Mouse (Mus musculus): ENCODE measurements around the gene Soga1. TPM values are rescaled to one million over a fixed set of nuclear protein-coding genes. Genes with fewer than 3 reads are reported as not detected.

The Soga1 gene
- polyA plus RNA-seq, 1 experiment from 2014 or later = 5.0 TPM

DNA sequence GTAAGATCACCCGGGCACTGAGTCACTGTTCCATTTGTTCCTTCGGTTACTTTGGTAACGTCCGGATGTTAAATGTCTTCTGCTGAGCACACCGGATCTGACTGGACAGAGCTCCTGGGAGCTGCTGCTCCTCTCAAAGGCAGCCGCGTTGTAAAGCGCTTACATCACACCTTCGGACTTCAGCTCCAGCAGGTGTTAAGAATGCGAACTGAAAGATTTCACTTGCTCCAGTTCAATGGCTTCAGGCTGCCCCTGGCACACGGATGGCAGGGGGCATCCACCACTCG is 21.2 kb upstream of the Soga1 start:
- H3K4me3 ChIP-seq (replicated peaks) = no peak overlapping the region
- no peak overlapping the region for H3K9ac ChIP-seq (replicated peaks)
- WGBS = 83% methylated on average over 12 of the region's 12 CpGs
- no peak overlapping the region for H3K27ac ChIP-seq
- no peak for ATAC-seq (ENCODE audit: insufficient number of reproducible peaks, insufficient read depth, low FRiP score, low TSS enrichment, low read depth)
- H3K4me2 ChIP-seq = no peak overlapping the region
- no peaks in the 10 kb centered on the region for H3K27me3 ChIP-seq
- H3K4me1 ChIP-seq (replicated peaks) = no peaks in the 10 kb centered on the region
- H3K36me3 ChIP-seq = peaks cover 75% of the 10 kb centered on the region
- no peaks in the 10 kb centered on the region for H3K9me3 ChIP-seq

DNA sequence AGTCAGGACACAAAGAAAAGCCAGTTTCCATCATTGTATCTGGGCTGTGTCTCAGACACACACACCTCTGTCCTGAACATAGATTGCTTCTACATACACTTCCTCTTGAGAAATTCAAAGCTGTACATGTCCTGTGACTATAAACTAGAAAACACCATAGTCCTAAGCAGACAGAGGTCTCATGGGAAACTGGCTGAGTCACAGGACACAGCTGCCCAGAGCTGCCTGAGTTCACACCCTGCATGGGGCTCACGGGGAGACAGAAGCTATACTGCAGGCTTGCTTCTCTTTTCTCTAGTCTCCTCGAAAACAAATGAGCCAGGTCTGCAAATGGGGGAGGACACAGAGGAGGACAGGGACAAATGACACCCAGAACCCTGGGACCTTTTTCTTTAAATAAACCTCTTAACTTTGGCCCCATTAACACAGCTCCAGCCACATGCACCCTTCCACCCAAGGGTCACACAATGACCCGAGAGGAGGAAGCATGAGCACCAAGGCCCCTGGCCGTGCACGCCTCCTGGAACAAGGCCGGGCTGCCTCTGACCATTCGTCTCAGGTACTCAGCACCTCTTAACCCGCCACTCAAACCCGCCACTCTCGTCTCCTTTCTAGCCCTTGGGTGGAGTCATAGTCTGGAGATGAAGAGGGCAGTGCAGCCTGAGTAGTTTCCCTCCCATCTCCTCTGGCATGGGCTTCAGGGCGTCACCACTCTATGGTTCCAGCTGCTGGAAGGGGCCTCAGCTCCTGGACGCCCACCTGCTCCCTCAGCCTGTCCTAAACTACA is 20.7 kb upstream of the Soga1 start:
- H3K4me3 ChIP-seq (replicated peaks) = no peak overlapping the region
- no peak for ATAC-seq (ENCODE audit: insufficient number of reproducible peaks, insufficient read depth, low FRiP score, low TSS enrichment, low read depth)
- no peak overlapping the region for H3K4me2 ChIP-seq
- H3K27ac ChIP-seq = no peak overlapping the region
- WGBS = 78% methylated on average over 11 of the region's 12 CpGs
- H3K9ac ChIP-seq (replicated peaks) = no peak overlapping the region
- H3K36me3 ChIP-seq = peaks cover 69% of the 10 kb centered on the region
- H3K4me1 ChIP-seq (replicated peaks) = no peaks in the 10 kb centered on the region
- no peaks in the 10 kb centered on the region for H3K27me3 ChIP-seq
- H3K9me3 ChIP-seq = no peaks in the 10 kb centered on the region

DNA sequence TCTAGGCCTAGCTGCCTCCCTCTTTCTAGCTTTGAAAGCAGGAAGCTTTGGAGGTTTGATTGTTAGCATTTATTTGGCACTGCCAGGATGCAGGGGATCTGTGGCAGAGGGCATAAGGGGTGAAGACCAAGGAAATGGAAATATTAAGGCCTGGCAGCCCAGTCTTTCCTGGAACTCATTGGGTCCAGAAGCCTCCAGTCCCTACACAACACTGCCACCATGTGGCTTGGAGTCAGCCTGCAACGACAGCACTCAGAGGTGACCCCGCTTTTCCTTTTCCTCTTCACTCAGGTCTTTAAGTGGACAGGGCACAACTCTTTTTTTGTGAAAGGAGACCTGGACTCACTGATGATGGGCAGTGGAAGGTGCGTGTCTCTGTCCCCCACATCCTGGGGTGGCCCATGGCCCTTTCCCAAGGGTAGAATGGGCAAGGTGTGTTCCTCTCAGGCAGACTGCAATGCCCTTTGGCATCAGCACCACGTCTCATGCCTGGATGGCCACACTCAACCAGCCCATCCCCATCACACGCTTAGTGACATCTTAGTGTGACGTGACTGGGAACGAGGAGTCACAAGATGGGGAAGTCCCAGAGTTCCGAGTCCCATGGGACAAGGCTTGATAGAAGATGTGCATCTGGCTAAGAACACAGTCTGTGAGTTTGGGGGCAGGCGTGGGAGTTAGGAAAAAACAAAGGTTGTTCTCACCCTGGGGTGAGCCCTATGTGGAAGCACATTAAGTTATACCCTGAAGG is 16.1 kb upstream of the Soga1 start:
- H3K9ac ChIP-seq (replicated peaks) = no peak overlapping the region; the same call in 1 of the 2 replicates
- H3K27ac ChIP-seq = no peak overlapping the region
- no peak for ATAC-seq (ENCODE audit: insufficient number of reproducible peaks, insufficient read depth, low FRiP score, low TSS enrichment, low read depth)
- H3K36me3 ChIP-seq = peaks cover 33% of the 10 kb centered on the region
- 67% methylated on average over 9 of the region's 9 CpGs for WGBS
- no peak overlapping the region for H3K4me3 ChIP-seq (replicated peaks)
- H3K4me1 ChIP-seq (replicated peaks) = no peaks in the 10 kb centered on the region
- peaks cover 5% of the 10 kb centered on the region; the same call in 1 of the 2 replicates for H3K27me3 ChIP-seq
- H3K9me3 ChIP-seq = no peaks in the 10 kb centered on the region
- H3K4me2 ChIP-seq = no peak overlapping the region

DNA sequence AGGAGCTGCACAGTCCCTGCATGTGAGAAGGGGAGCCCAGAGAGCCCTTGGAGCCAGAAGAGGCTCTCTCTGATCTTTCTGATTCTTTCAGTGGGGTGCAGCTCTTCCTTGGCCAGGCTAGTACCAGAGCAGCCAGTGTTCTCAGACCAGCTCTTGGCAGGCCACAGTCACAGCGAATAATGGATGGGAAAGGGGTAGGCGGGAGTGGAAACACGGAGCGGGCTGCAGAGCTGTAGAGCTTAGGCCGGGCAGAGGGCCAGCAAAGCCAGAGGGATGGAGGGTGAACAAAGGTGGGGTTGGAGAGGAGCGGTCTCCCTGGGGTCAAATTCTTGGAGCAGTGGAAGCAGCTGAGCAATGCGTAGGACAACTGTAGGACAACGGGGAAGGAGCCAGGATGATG is 13.0 kb upstream of the Soga1 start:
- Histone ChIP-seq H3K27ac (no peak overlapping the region), H3K36me3 (0 out of 2 replicates have a peak, but pooled peaks cover 5% of the 10 kb centered on the region), H3K4me2 (no peak overlapping the region), H3K27me3 (peaks cover 5% of the 10 kb centered on the region; the same call in 1 of the 2 replicates), H3K4me1 (replicated peaks) (no peaks in the 10 kb centered on the region), H3K9me3 (no peaks in the 10 kb centered on the region), H3K4me3 (replicated peaks) (no peak overlapping the region), H3K9ac (replicated peaks) (no peak overlapping the region)
- ATAC-seq (ENCODE audit: insufficient number of reproducible peaks, insufficient read depth, low FRiP score, low TSS enrichment, low read depth) = no peak
- 63% methylated on average over 8 of the region's 8 CpGs for WGBS

DNA sequence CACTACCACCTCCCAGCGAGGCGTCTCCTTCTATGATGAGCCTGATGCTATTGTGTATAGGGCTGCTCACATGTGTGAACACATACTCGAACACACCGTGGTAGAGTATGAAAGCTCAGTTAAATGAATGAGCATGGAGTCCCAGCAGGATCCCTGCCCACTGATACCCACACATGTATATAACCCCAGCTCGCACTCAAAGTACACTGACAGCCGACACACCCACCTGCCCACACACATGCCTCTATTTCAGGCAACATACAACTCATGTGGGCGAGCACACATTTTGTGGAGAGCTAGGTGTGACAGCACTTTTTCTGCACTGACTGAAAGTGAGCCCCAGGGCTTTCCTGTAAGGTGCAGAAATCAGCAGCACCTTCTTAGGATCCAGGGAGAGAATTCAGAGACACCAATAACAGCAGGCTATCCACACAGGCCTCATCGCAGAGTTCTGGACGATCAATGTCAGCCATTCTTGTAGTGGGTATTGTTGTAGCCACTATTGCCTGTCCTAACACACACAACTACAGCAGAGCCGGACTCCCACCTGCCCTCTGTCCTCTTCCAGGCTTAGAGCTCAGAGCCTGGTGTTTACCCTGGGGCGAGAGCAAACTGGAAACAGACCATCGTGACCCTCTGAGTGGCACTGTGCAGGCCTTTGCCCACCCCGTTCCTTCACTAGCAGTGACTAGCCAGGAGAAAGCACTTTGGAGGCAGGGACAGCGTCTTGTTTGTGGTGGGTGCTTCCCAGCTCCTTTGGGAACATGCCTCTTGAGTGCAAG is 8.7 kb upstream of the Soga1 start:
- ATAC-seq (ENCODE audit: insufficient number of reproducible peaks, insufficient read depth, low FRiP score, low TSS enrichment, low read depth) = no peak
- Histone ChIP-seq H3K27ac (no peak overlapping the region), H3K4me1 (replicated peaks) (no peaks in the 10 kb centered on the region), H3K9ac (replicated peaks) (no peak overlapping the region), H3K27me3 (peaks cover 5% of the 10 kb centered on the region; the same call in 1 of the 2 replicates), H3K4me2 (no peak overlapping the region), H3K36me3 (no peaks in the 10 kb centered on the region), H3K9me3 (no peaks in the 10 kb centered on the region), H3K4me3 (replicated peaks) (no peak overlapping the region)
- 80% methylated on average over 14 of the region's 14 CpGs for WGBS

DNA sequence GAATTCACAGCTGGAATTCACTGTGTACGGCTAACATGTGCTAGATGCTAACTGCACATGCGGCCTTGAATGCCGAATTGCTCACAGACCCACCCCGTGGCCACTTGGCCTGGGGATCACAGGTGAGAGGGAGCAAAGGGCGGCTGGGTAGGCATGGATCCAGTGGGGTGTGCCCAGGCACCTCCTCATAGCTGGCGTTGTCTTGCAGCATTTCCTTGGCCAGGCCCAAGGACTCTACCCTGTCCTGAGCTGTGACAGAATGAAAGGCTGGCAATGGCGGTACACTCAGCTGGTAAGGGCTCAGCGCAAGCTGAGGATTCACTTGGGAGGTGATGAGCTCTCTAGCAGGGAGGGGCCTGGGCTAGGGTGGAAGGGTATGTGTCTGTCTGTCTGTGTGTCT is 7.7 kb upstream of the Soga1 start, which contains the start of gene Tldc2:
Gene Tldc2 (plus strand): TSS at position 260 of the 400 bp plus-strand sequence.
- Histone ChIP-seq H3K27me3 (peaks cover 5% of the 10 kb centered on the region; the same call in 1 of the 2 replicates), H3K9me3 (no peaks in the 10 kb centered on the region), H3K9ac (replicated peaks) (no peak within 1 kb of the TSS), H3K4me1 (replicated peaks) (no peaks in the 10 kb centered on the region), H3K36me3 (no peaks in the 10 kb centered on the region), H3K4me2 (no peak within 1 kb of the TSS), H3K27ac (no peak within 1 kb of the TSS), H3K4me3 (replicated peaks) (no peak within 1 kb of the TSS)
- no peak for ATAC-seq (ENCODE audit: insufficient number of reproducible peaks, insufficient read depth, low FRiP score, low TSS enrichment, low read depth)
- 84% methylated on average over 8 of the region's 8 CpGs for WGBS

DNA sequence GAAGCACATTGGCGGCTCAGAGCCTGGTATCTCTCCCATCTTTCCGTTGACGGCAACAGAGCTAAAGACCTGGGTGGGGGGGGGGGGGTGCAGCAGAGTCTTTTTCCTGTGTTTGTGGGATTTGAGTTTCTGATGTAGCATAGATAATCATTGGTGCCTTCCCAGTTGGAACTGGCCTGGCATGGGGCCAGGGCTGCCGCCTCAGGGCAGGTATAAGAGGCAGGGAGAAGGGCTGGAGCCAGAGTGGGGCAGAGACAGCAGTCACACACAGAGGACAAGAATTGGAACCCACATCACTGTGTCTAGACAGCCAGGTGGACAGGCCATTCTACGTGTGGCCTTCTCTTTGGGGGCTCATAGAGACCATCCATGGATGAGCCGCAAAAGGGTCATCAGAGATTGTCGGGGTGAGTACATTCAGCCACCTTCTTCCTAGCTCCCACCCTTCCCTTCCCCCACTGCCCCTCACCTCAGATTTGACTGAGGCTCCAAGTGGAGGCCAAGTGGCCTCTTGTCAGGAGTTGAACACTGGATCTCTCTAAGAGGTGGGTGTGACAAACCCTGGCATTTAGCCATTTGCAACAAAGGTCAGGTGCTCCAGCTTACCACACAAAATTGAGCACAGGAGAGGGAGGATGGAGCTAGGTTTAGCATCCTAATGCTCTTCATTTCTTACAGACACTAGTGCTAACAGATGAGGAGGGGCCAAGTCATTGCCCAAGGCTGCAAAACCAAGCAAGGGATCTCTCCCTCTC is 6.0 kb upstream of the Soga1 start:
- H3K9ac ChIP-seq (replicated peaks) = no peak overlapping the region
- H3K36me3 ChIP-seq = no peaks in the 10 kb centered on the region
- WGBS = 91% methylated on average over 7 of the region's 7 CpGs
- H3K4me3 ChIP-seq (replicated peaks) = no peak overlapping the region
- H3K27me3 ChIP-seq = no peaks in the 10 kb centered on the region
- H3K27ac ChIP-seq = no peak overlapping the region
- H3K4me2 ChIP-seq = no peak overlapping the region
- H3K9me3 ChIP-seq = no peaks in the 10 kb centered on the region
- H3K4me1 ChIP-seq (replicated peaks) = peaks cover 2% of the 10 kb centered on the region; the same call in 1 of the 2 replicates
- no peak for ATAC-seq (ENCODE audit: insufficient number of reproducible peaks, insufficient read depth, low FRiP score, low TSS enrichment, low read depth)

DNA sequence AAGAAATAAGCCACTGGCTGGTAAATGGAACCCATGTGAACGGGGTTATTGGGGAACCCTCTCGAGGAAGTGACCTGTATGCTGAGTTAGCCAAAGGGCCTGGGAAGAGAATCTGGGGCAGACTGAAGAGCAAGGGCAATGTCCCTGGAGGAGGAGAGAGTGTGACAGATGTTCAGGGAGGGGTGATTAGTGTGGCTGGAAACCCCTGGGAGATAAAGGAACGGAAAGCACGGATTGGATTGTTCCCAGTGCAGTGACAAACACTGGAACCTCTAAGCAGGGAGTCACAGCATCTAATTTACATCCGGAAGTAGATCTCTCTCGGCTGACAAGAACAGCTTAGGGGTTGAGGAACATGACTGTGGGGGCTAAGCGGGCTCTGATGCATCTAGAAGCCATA is 2.9 kb upstream of the Soga1 start:
- no peak overlapping the region for H3K27ac ChIP-seq
- H3K9ac ChIP-seq (replicated peaks) = no peak overlapping the region

DNA sequence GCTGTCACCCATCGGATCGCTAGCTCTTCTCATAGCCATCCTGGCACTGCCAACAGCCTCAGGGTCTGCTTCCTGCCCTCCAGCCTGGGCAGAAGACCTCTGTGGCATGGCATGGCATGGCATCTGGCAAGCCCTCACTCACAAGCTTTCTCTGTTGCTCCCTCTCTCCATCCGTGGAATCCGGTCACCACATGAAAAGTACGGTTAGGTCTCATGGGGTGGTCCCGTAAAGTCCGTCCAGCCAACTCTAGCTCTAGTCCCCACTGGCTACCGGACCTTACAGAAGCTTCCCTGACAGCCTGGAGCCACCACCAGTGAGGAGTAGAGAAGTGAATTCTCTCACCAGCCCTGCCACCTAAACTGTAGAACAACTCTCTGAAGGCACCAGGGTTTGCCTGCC is 2.3 kb upstream of the Soga1 start:
- 89% methylated on average over 8 of the region's 8 CpGs for WGBS
- H3K27me3 ChIP-seq = no peaks in the 10 kb centered on the region
- no peak for ATAC-seq (ENCODE audit: insufficient number of reproducible peaks, insufficient read depth, low FRiP score, low TSS enrichment, low read depth)

More for the DNA sequence above, 2.9 kb upstream of the Soga1 start:
- Histone ChIP-seq H3K4me3 (replicated peaks) (no peak overlapping the region), H3K9me3 (no peaks in the 10 kb centered on the region), H3K4me1 (replicated peaks) (peaks cover 13% of the 10 kb centered on the region), H3K27me3 (no peaks in the 10 kb centered on the region), H3K4me2 (no peak overlapping the region), H3K36me3 (no peaks in the 10 kb centered on the region)
- 35% methylated on average over 7 of the region's 7 CpGs for WGBS
- ATAC-seq (ENCODE audit: insufficient number of reproducible peaks, insufficient read depth, low FRiP score, low TSS enrichment, low read depth) = no peak

DNA sequence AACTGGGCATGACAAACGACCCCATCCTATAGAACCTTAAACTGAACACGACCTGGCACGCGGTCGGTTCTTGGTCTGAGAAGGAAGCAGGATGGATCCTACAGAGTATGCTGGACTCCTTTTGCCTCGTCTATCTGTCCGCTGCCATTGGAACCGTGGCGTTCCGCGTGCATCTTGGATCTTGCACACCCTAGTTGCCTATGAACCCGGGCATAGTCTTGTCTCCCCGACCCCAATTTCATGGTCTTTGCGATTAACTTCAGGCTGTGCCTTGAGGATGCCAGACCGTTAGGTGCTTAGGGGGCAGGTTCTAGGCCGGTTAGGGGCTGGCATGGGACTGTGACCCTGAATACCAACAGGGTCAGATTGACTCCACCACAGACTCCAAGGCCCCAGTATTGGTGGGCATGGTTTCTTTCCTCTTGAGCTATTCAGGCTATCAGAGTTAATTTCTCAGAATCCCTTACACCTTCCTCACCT is 687 bp upstream of the Soga1 start:
- H3K36me3 ChIP-seq = peaks cover 3% of the 10 kb centered on the region; the same call in 1 of the 2 replicates
- H3K4me3 ChIP-seq (replicated peaks) = peak overlapping the region; percentile 99
- H3K9ac ChIP-seq (replicated peaks) = peak overlapping the region; percentile 99
- H3K9me3 ChIP-seq = no peaks in the 10 kb centered on the region
- ATAC-seq (ENCODE audit: insufficient number of reproducible peaks, insufficient read depth, low FRiP score, low TSS enrichment, low read depth) = no peak; the same call in 1 of the 2 replicates
- H3K4me2 ChIP-seq = peak overlapping the region; percentile 76
- no peaks in the 10 kb centered on the region for H3K27me3 ChIP-seq
- peak overlapping the region; percentile 99 for H3K27ac ChIP-seq
- peaks cover 35% of the 10 kb centered on the region for H3K4me1 ChIP-seq (replicated peaks)
- WGBS = 10% methylated on average over 16 of the region's 16 CpGs

More for the DNA sequence above, 2.3 kb upstream of the Soga1 start:
- H3K4me3 ChIP-seq (replicated peaks) = no peak overlapping the region
- H3K4me1 ChIP-seq (replicated peaks) = peaks cover 19% of the 10 kb centered on the region
- no peaks in the 10 kb centered on the region for H3K9me3 ChIP-seq
- no peak overlapping the region for H3K4me2 ChIP-seq
- no peak overlapping the region for H3K9ac ChIP-seq (replicated peaks)
- H3K36me3 ChIP-seq = no peaks in the 10 kb centered on the region; the same call in 1 of the 2 replicates
- no peak overlapping the region for H3K27ac ChIP-seq
